Mouse (Mus musculus): ENCODE data around the gene Rad23a.

GRCm38 (mm10) chr8:84786801-84787467 lies 53.5 kb downstream of the Rad23a start:
- TF ChIP-seq CTCF (IDR thresholded peaks at IDR 0.05; ENCODE audit: low read depth, low read length) (no peak), POLR2A (IDR thresholded peaks at IDR 0.05; ENCODE audit: extremely low read depth, insufficient read depth, low read length) (no peak)
